Mouse (Mus musculus) c-Kit-positive CD71-positive TER-119-negative erythroid progenitor cells, embryonic 14.5 days (primary cell): ENCODE results near the gene Pard3b.

Experiments used
- DNase-seq: peaks from one replicate; pipeline ENCODE4 v3.0.0-alpha.2; 2013; ENCODE audit warnings: low read depth

The Pard3b gene

DNA sequence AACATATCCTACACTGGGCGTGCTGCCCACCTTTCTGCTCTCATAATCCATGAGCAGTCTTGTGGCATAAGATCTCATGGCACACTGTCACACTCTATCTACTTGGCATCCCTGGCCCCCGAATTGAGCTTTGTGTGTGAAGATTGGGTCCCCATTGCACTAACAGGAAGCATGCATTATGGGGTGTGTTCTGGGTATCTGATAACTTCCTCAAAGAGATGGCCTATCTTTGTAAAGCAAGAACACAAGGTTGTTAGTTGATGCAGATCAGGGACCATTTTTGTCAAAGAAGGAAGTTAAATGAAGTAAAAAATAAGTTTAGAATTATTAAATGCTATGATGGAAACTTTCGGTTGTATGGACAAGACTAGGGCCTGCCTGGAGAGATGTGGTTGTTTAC is 755.9 kb downstream of the Pard3b start:
- no peak for DNase-seq

DNA sequence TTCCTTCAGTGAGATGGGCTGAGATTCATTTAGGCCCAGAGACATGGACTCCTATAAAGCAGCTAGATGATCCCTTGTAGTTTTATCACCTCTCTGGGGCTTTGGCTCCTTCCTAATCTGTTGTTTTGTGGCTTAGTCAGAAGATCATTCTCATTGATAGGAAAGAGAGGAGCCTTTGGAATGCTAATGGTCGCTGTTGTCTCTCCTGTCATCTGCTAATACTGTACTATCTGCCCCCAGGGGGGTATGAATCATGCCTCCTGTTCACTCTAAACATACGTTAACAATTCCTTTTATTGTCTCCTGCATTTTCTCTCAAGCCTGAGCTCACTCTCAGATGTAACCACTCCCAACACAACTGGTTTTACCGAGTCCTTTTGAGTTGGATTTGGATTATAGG is 759.6 kb downstream of the Pard3b start:
- no peak for DNase-seq

DNA sequence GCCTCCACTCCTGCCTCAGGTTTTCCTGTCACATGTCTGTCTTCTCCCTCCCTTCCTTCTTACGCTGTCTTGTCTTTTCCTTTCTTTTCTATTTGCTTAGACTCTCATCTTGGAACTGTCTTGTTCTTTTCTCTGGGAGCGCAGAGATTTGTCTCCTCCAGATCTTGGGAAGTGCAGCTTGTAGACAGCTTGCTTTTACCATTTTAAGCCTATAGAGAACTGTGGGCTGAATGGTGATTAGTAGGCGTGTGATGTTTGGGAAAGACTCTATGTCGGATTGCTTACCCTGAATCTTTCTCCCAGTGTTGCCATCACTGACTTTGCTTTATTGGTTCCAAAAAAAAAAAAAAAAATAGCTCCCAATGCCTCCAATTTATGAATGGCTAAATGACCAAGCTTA is 760.1 kb downstream of the Pard3b start:
- no peak for DNase-seq

- DNase-seq: no peak
Measured at GRCm38 (mm10) chr1:62405061-62405460, 766.4 kb downstream of the Pard3b start.

DNA sequence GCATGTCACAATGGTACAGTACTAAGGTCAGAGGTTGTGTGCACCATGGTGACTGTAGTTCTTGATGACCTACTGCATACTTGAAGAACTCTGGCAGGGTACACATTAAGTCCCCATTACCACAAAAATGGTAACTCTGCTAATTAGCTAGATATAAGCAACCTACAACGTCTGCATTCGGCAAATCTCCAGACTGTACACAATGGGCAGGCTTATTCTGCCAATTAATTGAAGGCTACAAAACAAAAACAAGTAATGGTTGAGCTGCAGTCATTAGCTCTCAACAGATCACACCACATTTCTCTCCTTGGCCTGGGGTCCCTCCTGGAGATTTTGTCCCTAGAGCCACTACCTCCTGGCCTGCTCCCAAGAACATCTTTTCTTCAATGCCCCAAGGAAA is 772.7 kb downstream of the Pard3b start:
- no peak for DNase-seq

DNA sequence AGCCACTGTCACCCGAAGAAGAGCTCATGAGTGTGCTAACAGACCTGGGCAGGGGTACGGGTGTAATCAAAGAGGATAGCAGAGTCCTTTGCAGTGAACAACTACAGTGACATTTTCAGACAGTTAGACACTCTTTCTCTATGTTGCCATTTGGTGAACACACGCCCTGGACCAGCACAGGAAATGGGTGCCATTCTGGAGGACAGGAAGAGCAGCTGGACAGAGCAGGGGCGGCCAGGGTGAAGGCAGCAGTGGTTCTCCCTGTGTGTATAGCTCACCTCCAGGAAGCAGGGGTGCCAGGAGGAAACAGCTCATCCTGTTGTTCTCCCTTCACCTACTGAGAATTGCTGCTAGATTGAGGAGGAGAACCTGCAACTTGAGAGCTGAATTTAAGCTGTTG is 773.4 kb downstream of the Pard3b start:
- no peak for DNase-seq

DNA sequence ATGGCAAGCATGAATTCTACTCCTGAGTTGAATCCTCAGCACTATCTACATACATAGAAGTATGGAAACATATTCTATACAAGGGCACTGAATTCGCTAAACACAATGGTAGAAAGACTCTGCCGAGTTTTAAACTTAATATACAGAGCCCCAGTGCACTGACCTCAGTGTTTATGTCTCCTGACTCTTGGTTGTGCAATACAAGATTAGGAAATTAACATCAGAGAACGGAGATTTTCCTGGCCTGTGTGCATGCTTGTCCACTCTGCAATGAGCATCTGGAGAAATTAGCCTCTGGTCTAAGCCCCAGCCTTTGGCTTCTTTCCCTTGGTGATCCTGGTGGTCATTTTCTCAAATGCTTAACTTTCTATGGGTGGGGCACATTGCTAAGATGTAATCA is 774.4 kb downstream of the Pard3b start:
- no peak for DNase-seq

DNA sequence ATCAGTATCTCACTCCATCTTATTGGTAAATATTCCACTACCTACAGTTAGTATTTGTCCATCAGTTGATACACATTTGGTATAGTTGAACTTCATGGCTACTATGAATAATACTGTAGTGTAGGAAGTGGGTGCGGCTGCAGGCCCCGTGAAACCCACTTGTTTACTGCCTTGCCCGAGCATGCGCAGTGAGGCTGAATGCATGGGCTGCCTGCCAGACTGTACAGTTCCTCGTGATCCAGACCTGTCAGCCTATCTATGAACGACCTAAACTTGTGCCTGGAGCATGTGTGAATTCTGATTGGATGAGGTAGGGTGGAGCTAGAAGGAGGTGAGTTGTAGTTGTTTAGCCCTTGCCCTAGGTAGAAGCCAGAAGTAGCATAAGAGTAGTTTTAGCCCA is 775.9 kb downstream of the Pard3b start:
- DNase-seq: no peak

- no peak for DNase-seq
Measured at GRCm38 (mm10) chr1:62416627-62417374, 778.2 kb downstream of the Pard3b start.

DNA sequence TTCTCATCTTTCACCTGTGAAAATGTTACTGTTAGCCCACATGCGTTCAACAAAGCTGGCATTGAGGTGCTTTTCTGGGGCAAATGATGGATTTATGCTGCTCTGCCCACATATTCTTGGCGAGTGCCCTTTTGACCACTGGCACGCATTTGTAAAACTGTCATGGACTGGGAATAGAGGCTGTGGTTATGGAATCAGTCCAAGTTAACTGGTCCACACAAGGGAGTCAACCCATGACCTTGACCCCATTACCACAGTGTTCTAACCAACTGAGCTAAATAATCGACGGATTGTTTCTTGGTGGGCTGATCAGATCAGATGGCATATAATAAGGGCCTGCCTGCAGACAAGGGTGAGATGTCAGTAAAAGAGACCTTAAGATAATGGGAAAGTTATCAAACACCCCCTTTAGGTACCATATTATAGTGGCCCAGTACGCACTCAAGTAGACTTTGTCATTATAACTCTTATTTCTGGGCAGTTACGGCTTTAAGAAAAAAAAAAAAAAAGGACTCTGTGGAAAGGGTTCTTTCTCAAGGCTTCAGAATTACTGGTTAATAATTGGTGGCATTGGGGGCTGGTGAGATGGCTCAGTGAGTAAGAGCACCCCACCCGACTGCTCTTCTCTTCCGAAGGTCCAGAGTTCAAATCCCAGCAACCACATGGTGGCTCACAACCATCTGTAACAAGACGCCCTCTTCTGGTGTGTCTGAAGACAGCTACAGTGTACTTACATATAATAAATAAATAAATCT is 784.4 kb downstream of the Pard3b start:
- DNase-seq: no peak

- DNase-seq: no peak
Measured at GRCm38 (mm10) chr1:62425369-62425768, 786.7 kb downstream of the Pard3b start.

DNA sequence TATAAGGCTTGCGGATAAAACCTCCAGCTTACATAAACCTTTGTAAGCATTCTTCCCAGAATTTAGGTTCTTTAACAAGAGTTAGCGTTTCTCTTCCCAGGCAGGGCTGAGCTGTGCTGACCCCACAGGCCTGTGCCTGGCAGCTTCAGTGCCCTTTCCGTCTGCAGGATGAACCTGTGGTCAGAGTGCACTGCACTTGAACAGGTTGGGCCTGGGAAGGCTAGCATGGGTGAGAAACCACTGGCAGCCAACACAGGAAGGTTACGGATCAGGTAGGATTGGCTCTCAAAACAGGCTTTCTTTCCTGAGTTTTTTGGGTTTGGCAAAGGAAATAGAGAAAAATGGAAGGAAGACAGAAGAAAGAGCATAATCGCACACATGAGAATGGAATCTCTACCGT is 790.1 kb downstream of the Pard3b start:
- DNase-seq: no peak

DNA sequence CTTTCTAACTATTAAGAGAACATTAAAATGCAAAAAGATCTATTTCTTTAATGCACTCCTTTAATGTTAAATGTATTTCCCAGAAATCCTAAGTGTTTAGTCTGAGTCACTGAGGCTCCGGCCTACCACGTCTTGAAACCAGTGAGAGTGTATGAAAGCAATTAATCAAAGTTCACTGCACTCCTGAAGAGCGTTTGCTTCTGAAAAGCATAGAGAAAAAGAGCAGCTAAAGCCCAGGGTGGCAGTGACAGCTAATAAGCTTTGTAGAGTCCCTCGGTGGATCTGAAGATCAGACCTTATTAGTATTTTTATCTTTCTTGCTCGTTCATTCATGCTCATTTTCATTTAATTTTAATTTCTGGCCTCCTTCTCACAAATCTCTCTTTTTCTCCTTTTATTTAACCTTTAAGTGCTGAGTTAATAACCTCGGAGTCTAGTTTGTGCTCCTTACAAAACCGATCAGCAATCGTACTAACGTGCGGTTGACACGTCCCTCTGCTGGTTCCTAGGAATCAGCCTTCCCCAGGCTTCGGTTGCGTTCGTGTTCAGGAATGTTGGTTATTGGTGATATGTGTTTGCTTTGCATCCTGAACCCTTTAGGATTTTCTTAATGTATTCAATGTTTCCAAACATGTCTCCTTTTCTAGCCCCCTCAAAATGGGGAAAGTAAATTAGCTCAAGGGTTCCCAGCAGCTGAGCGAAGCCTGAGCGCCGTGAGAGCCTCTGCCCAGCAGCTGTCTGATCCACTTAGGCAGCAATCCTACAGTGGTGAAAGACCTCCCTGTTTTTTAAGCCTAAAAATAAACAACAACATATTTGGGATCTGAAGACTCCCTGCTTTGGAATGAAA is 790.9 kb downstream of the Pard3b start:
- DNase-seq: no peak

DNA sequence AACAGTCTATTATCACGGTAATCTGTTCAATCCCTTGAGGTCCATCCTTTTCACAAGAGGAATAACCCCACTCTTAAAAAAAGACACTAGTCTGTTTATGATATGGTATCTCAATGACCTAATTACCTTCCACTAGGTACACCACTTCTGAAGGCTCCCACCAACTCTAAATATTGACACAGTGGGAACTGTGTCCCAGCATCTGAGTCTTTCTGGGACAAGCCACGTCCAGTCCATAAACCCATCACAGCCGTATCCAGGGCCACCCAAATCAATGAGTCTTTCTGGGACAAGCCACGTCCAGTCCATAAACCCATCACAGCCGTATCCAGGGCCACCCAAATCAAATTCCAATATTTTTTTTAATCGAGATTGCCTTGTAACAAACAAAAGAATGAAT is 792.4 kb downstream of the Pard3b start:
- DNase-seq: no peak

DNA sequence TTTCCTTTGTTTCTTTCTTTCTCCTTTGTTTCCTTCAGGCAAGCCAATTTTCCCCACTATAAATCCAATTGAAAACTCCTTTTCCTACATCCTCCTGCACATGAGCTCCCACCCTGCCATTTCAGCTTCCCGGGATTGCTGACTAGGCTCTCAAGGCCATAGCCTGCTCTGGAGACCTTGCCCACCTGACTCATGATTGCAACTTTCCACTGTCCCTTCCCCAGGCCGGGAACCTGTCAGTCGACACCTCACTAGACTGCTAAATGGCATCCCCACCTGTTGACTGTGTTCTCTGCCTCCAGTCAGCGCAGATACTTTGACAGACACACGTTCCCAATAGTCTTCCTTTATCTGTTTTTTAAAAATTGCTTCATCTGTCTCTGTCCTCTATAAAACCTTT is 795.3 kb downstream of the Pard3b start:
- DNase-seq: no peak

- no peak for DNase-seq
Measured at GRCm38 (mm10) chr1:62435844-62436243, 797.2 kb downstream of the Pard3b start.

DNA sequence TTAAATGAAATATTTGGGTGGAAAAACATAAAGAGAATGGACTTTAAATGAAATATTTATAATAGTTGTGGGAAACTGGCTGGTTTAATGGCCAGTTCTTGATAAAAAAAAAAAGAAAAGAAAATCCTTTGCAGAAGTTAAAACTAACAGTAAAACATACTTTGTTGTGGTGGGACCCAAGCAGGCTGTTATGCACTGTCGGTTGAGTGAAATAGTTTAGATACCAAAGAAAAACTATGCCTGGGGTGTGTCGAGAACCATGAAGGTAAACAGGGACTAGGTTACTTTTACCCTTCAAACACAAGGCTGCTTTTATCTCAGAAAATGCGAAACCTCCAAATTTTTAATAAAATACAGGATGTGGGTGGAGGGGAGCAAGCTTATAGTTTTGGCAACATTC is 797.7 kb downstream of the Pard3b start:
- no peak for DNase-seq

- no peak for DNase-seq
Measured at GRCm38 (mm10) chr1:62437493-62437892, 798.9 kb downstream of the Pard3b start.

DNA sequence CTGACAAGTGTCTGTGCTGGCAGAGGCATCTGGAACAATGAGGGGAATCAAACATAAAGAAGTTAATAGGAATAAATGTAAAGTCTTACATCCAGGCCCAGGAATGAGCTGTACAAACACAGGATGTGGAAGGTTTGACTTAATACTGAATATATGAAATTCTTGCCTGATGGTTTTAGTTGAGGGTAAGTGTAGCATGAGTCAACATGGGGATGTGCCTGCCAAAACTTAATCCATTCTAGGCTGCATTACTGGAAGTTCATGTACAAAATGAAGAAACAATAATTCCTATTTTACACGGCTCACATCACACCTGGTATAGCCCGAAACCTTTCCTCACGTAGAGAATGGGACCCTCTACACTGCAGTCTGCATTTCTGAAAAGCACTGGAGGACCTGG is 805.8 kb downstream of the Pard3b start:
- no peak for DNase-seq

- DNase-seq: no peak
Measured at GRCm38 (mm10) chr1:62446818-62447217, 808.2 kb downstream of the Pard3b start.

- DNase-seq: no peak
Measured at GRCm38 (mm10) chr1:62449193-62449875, 810.7 kb downstream of the Pard3b start.

DNA sequence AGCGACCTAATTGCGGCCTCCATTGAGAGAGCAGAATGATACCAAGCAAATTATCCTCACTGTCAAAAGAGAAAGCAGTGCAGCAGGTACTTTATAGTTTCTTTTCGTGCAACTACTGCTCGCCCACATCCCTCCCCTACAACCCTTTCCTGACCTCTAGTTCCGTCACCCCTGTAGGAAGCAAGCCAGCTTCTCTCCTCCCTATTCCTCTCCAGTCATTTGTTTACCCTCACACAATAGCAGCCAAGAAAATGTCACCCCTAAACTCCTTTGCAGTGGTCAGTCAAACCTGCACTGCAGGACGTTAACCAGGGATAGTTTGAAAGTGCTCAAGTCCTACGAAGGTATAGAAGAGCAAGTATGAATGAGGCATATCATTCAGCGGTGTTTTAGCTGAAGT is 826.9 kb downstream of the Pard3b start:
- no peak for DNase-seq
